Mouse (Mus musculus): ENCODE results near the gene Dab1.

Gene Dab1

GRCm38 (mm10) chr4:104625316-104625715, 1006.2 kb downstream of the Dab1 start:
- DNase-seq: peak; percentile 35

DNA sequence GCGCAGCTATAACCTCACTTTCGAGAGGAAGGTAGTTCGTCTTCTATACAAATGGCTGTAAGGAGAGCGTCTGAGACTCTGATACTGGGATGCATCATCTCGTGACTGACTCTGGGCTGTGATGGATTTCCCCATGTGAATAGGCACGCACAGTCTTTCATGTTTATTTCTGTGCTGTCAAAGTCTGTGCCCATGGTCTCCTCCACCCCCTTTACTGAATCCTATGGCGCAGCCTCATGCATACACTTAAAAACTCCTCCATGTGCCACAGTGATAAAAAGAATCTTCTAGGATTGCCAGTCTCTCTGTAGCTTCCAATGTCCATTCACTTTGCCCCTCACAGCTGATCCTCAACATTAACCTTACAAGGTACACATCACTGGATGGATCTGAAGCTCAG, 1009.5 kb downstream of the Dab1 start:
- DNase-seq: no peak

- DNase-seq: no peak
Measured at GRCm38 (mm10) chr4:104637016-104637415, 1017.9 kb downstream of the Dab1 start.

GRCm38 (mm10) chr4:104640617-104641016, 1021.5 kb downstream of the Dab1 start:
- no peak for DNase-seq

- no peak for DNase-seq
Measured at GRCm38 (mm10) chr4:104642761-104643469, 1023.8 kb downstream of the Dab1 start.

GRCm38 (mm10) chr4:104643534-104644356, 1024.6 kb downstream of the Dab1 start:
- DNase-seq: peak; percentile 43

GRCm38 (mm10) chr4:104644357-104644630, 1025.1 kb downstream of the Dab1 start:
- DNase-seq: no peak

GRCm38 (mm10) chr4:104644862-104645261, 1025.7 kb downstream of the Dab1 start:
- DNase-seq: no peak

GRCm38 (mm10) chr4:104651761-104652160, 1032.6 kb downstream of the Dab1 start:
- DNase-seq: no peak

GRCm38 (mm10) chr4:104656728-104657127, 1037.6 kb downstream of the Dab1 start:
- DNase-seq: no peak

GRCm38 (mm10) chr4:104662841-104663614, 1043.9 kb downstream of the Dab1 start:
- no peak for DNase-seq

DNA sequence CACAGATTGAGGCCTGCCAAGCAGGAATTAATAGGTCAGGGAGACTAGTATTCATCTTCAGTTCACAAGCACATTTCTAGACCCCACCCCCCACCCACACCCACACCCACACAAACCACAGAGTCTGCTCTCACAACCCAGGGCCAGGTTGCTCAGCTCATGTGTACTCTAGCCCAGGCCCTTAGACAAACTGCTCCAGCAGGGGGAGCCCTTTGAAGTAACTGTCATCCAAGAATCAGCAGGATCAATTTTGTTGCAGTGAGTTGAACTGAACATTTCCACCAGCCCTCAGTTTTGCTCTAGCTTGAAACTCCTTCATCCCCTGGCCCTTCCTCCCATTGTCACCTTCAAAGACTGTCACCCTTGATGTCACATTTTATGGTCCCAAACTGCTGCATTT, 1046.4 kb downstream of the Dab1 start:
- DNase-seq: peak; percentile 79

- no peak for DNase-seq
Measured at GRCm38 (mm10) chr4:104666831-104667551, 1047.8 kb downstream of the Dab1 start.

GRCm38 (mm10) chr4:104668061-104668460, 1048.9 kb downstream of the Dab1 start:
- DNase-seq: no peak

DNA sequence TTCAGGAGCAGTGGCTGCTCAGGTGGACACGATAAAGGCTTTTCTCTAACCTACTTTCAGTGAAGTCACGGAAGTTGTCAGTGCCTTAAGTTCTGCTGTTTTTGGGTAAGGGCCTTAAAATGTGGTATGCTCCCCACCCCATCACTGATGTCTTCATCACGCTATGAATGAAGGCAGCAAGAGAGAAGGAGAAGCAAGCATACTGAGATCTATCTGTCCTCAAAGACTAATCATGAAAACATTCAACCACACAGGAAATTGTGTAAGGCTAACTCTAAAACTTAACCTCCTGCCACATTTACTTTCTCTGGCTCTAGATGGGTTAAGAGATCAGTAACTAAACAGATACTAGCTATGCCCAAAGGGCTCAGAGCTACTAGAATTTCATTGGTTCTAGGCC, 1050.2 kb downstream of the Dab1 start:
- no peak for DNase-seq

- no peak for DNase-seq
Measured at GRCm38 (mm10) chr4:104670741-104671140, 1051.6 kb downstream of the Dab1 start.

DNA sequence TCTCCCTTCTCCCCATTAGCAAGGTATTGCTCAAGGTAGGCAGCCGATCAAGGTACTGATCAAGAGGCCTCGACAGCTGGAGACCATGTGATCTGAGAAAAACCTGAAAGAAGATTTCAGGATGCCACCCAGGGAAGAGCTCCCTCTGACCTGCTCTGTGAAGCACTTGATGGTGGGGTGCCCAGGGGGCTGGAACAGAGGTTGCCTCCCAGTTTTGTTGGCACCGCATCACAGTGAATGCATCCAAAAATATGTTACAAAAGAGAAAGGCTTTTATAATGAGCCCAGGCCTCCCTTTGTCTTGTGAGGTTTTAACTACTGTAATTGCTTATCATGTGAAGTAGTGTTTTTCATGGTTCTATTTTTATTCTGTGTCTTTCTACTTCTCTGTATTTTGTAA, 1054.2 kb downstream of the Dab1 start:
- no peak for DNase-seq

GRCm38 (mm10) chr4:104674706-104675105, 1055.5 kb downstream of the Dab1 start:
- no peak for DNase-seq

GRCm38 (mm10) chr4:104678234-104678633, 1059.1 kb downstream of the Dab1 start:
- DNase-seq: no peak

GRCm38 (mm10) chr4:104680475-104680874, 1061.3 kb downstream of the Dab1 start:
- no peak for DNase-seq

- no peak for DNase-seq
Measured at GRCm38 (mm10) chr4:104686137-104686809, 1067.1 kb downstream of the Dab1 start.

- DNase-seq: no peak
Measured at GRCm38 (mm10) chr4:104689047-104689446, 1069.9 kb downstream of the Dab1 start.
